Mouse (Mus musculus) C2C12 (cell line): ENCODE data around the gene Bst2.

Source experiments
- CTCF ChIP-seq: IDR thresholded peaks from one replicate; pipeline ENCODE4 v1.5.1; 2011; ENCODE audit not compliant: control insufficient read depth, insufficient read depth, insufficient read length
- MAX ChIP-seq: IDR thresholded peaks from one replicate; pipeline ENCODE4 v1.6.1; 2011; ENCODE audit warnings: mild to moderate bottlenecking, control low read depth
- USF1 ChIP-seq: IDR thresholded peaks from one replicate; pipeline ENCODE4 v1.6.1; 2011; ENCODE audit warnings: low read depth, mild to moderate bottlenecking, control low read depth, moderate library complexity

GRCm38 (mm10) chr8:71554001-71554400, 16.7 kb upstream of the Bst2 start:
- TF ChIP-seq USF1, result no peak
- TF ChIP-seq CTCF, result no peak
- no peak for TF ChIP-seq MAX
